Mouse (Mus musculus): ENCODE results near the gene Grik4.

- TF ChIP-seq CTCF (IDR thresholded peaks at IDR 0.05; ENCODE audit: low read depth) (peak; percentile 28; the same call in 1 of the 2 replicates), EP300 (optimal IDR thresholded peaks at IDR 0.05) (no peak)
Observed at GRCm38 (mm10) chr9:42520587-42521084, 423.7 kb downstream of the Grik4 start.

All from stomach, postnatal 0 days (tissue).